Mouse (Mus musculus): ENCODE results near the gene Evx1. TPM values are rescaled to one million over a fixed set of nuclear protein-coding genes. Genes with fewer than 3 reads are reported as not detected.

Evx1 gene
- total RNA-seq (2021) = not detected
- long read RNA-seq, experiment 1 = 0 reads
- long read RNA-seq, experiment 2 = 0 reads

- no peak for DNase-seq (ENCODE audit: low spot score in 2 of 2)
Observed at GRCm38 (mm10) chr6:52313391-52314303, at the start of gene Evx1. TSS of gene Evx1 (plus strand) at chr6:52313498.

- DNase-seq (ENCODE audit: low spot score in 2 of 2) = no peak
Observed at GRCm38 (mm10) chr6:52264106-52264790, 49.0 kb upstream of the Evx1 start.

- DNase-seq (ENCODE audit: low spot score in 2 of 2) = no peak
Observed at GRCm38 (mm10) chr6:52265306-52265912, 47.9 kb upstream of the Evx1 start.

- no peak for DNase-seq (ENCODE audit: low spot score in 2 of 2)
Observed at GRCm38 (mm10) chr6:52265913-52266665, 47.2 kb upstream of the Evx1 start.

- no peak for DNase-seq (ENCODE audit: low spot score in 2 of 2)
Observed at GRCm38 (mm10) chr6:52266666-52266985, 46.7 kb upstream of the Evx1 start.

- DNase-seq (ENCODE audit: low spot score in 2 of 2) = no peak
Observed at GRCm38 (mm10) chr6:52267221-52267620, 46.1 kb upstream of the Evx1 start.

GRCm38 (mm10) chr6:52267691-52268090 is 45.6 kb upstream of the Evx1 start:
- DNase-seq (ENCODE audit: low spot score in 2 of 2) = no peak

- DNase-seq (ENCODE audit: low spot score in 2 of 2) = no peak
Observed at GRCm38 (mm10) chr6:52268341-52268740, 45.0 kb upstream of the Evx1 start.

GRCm38 (mm10) chr6:52268756-52269155 is 44.5 kb upstream of the Evx1 start:
- DNase-seq (ENCODE audit: low spot score in 2 of 2) = no peak

GRCm38 (mm10) chr6:52270494-52271480 is 42.5 kb upstream of the Evx1 start:
- DNase-seq (ENCODE audit: low spot score in 2 of 2) = peak; percentile 54 to 60

- DNase-seq (ENCODE audit: low spot score in 2 of 2) = no peak
Observed at GRCm38 (mm10) chr6:52272766-52273655, 40.3 kb upstream of the Evx1 start.

- no peak for DNase-seq (ENCODE audit: low spot score in 2 of 2)
Observed at GRCm38 (mm10) chr6:52273656-52274280, 39.5 kb upstream of the Evx1 start.

GRCm38 (mm10) chr6:52274576-52274975 is 38.7 kb upstream of the Evx1 start:
- DNase-seq (ENCODE audit: low spot score in 2 of 2) = no peak

- DNase-seq (ENCODE audit: low spot score in 2 of 2) = no peak
Observed at GRCm38 (mm10) chr6:52275563-52276280, 37.6 kb upstream of the Evx1 start.

GRCm38 (mm10) chr6:52276382-52276781 is 36.9 kb upstream of the Evx1 start:
- no peak for DNase-seq (ENCODE audit: low spot score in 2 of 2)

- no peak for DNase-seq (ENCODE audit: low spot score in 2 of 2)
Observed at GRCm38 (mm10) chr6:52276920-52277319, 36.4 kb upstream of the Evx1 start.

GRCm38 (mm10) chr6:52281084-52281483 is 32.2 kb upstream of the Evx1 start:
- DNase-seq (ENCODE audit: low spot score in 2 of 2) = no peak

- DNase-seq (ENCODE audit: low spot score in 2 of 2) = no peak
Observed at GRCm38 (mm10) chr6:52283896-52284295, 29.4 kb upstream of the Evx1 start.
